Mouse (Mus musculus) ES-E14 (cell line): Measurements from ENCODE around the gene Cacnb4.

Experiments used
- CHD2 ChIP-seq: IDR thresholded peaks from 2 replicates; pipeline ENCODE4 v1.6.1; 2014; ENCODE audit warnings: mild to moderate bottlenecking, low read depth, low read length, inconsistent platforms
- MAFK ChIP-seq: IDR thresholded peaks from 2 replicates; pipeline ENCODE4 v1.6.1; 2014; ENCODE audit warnings: mild to moderate bottlenecking, low read depth, low read length, inconsistent platforms; ENCODE audit not compliant: insufficient read depth
- ZC3H11A ChIP-seq: IDR thresholded peaks from 2 replicates; pipeline ENCODE4 v1.6.1; 2012; ENCODE audit warnings: low read depth, mild to moderate bottlenecking, inconsistent platforms, low read length, borderline replicate concordance
- ZNF384 ChIP-seq: IDR thresholded peaks from 2 replicates; pipeline ENCODE4 v1.6.1; 2012; ENCODE audit warnings: low read depth, low read length, inconsistent platforms

GRCm38 (mm10) chr2:52405238-52405637 lies 271.4 kb downstream of the Cacnb4 start:
- TF ChIP-seq ZC3H11A (no peak), ZNF384 (no peak), CHD2 (no peak), MAFK (no peak)
